Mouse (Mus musculus): ENCODE measurements around the gene Hoxc12.

The Hoxc12 gene

GRCm38 (mm10) chr15:102934897-102935296, 1.7 kb upstream of the Hoxc12 start:
- no peak for ATAC-seq (ENCODE audit: insufficient number of reproducible peaks, low FRiP score, low TSS enrichment)

- ATAC-seq (ENCODE audit: insufficient number of reproducible peaks, low FRiP score, low TSS enrichment): no peak
Observed at GRCm38 (mm10) chr15:102937036-102937666, 594 bp downstream of the Hoxc12 start.

- no peak for ATAC-seq (ENCODE audit: insufficient number of reproducible peaks, low FRiP score, low TSS enrichment)
Observed at GRCm38 (mm10) chr15:102939256-102940155, 2.9 kb downstream of the Hoxc12 start.

- ATAC-seq (ENCODE audit: insufficient number of reproducible peaks, low FRiP score, low TSS enrichment): no peak
Observed at GRCm38 (mm10) chr15:102942739-102943467, 6.3 kb downstream of the Hoxc12 start.

GRCm38 (mm10) chr15:102943468-102943813, 6.9 kb downstream of the Hoxc12 start:
- ATAC-seq (ENCODE audit: insufficient number of reproducible peaks, low FRiP score, low TSS enrichment): no peak

GRCm38 (mm10) chr15:102945185-102946077, 8.9 kb downstream of the Hoxc12 start:
- no peak for ATAC-seq (ENCODE audit: insufficient number of reproducible peaks, low FRiP score, low TSS enrichment)

- no peak for ATAC-seq (ENCODE audit: insufficient number of reproducible peaks, low FRiP score, low TSS enrichment)
Observed at GRCm38 (mm10) chr15:102947276-102947675, 10.7 kb downstream of the Hoxc12 start.

- ATAC-seq (ENCODE audit: insufficient number of reproducible peaks, low FRiP score, low TSS enrichment): no peak
Observed at GRCm38 (mm10) chr15:102948842-102949241, 12.3 kb downstream of the Hoxc12 start.

- ATAC-seq (ENCODE audit: insufficient number of reproducible peaks, low FRiP score, low TSS enrichment): no peak
Observed at GRCm38 (mm10) chr15:102949696-102950095, 13.1 kb downstream of the Hoxc12 start.

- no peak for ATAC-seq (ENCODE audit: insufficient number of reproducible peaks, low FRiP score, low TSS enrichment)
Observed at GRCm38 (mm10) chr15:102950877-102951276, 14.3 kb downstream of the Hoxc12 start.

- no peak for ATAC-seq (ENCODE audit: insufficient number of reproducible peaks, low FRiP score, low TSS enrichment)
Observed at GRCm38 (mm10) chr15:102953561-102953960, 17.0 kb downstream of the Hoxc12 start.

GRCm38 (mm10) chr15:102954192-102955006, 17.8 kb downstream of the Hoxc12 start, which contains the start of gene Hoxc11:
TSS of gene Hoxc11 (plus strand) at chr15:102954427.
- no peak for ATAC-seq (ENCODE audit: insufficient number of reproducible peaks, low FRiP score, low TSS enrichment)

GRCm38 (mm10) chr15:102955007-102955382, 18.4 kb downstream of the Hoxc12 start:
- ATAC-seq (ENCODE audit: insufficient number of reproducible peaks, low FRiP score, low TSS enrichment): no peak

- no peak for ATAC-seq (ENCODE audit: insufficient number of reproducible peaks, low FRiP score, low TSS enrichment)
Observed at GRCm38 (mm10) chr15:102955833-102956640, 19.5 kb downstream of the Hoxc12 start.

- no peak for ATAC-seq (ENCODE audit: insufficient number of reproducible peaks, low FRiP score, low TSS enrichment)
Observed at GRCm38 (mm10) chr15:102956906-102957305, 20.3 kb downstream of the Hoxc12 start.

GRCm38 (mm10) chr15:102959663-102960191, 23.2 kb downstream of the Hoxc12 start:
- ATAC-seq (ENCODE audit: insufficient number of reproducible peaks, low FRiP score, low TSS enrichment): no peak

GRCm38 (mm10) chr15:102961728-102962127, 25.2 kb downstream of the Hoxc12 start:
- no peak for ATAC-seq (ENCODE audit: insufficient number of reproducible peaks, low FRiP score, low TSS enrichment)

- ATAC-seq (ENCODE audit: insufficient number of reproducible peaks, low FRiP score, low TSS enrichment): no peak
Observed at GRCm38 (mm10) chr15:102962492-102962891, 25.9 kb downstream of the Hoxc12 start.
